Mouse (Mus musculus): ENCODE measurements around the gene Rack1.

DNA sequence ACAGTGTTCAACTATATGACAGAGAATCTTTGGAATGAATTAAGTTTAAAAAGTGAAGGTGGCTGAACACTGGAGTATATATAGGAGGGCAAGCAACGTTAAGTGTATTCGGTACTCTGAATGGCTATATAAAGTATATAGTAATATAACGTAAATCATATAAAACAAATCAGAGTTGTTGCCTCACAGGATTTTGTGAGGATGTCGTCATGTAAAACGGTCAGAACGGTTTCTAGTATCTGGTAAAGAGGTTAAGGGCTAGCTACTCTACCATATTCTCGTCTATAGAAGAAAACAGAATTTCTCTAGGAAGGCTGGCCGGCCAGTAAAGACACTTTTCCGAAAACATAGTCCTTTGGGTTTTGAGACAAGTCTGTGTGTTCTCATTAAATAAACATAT lies 17.7 kb downstream of the Rack1 start:
- TF ChIP-seq POLR2A (IDR thresholded peaks at IDR 0.05; ENCODE audit: insufficient read depth, low read length) (no peak), CTCF (IDR thresholded peaks at IDR 0.05; ENCODE audit: low read depth, low read length) (no peak), EP300 (IDR thresholded peaks at IDR 0.05; ENCODE audit: insufficient read depth, low read depth, low read length) (no peak)

All from ES-Bruce4 (cell line).